Mouse (Mus musculus): ENCODE measurements around the gene Ninl. TPM values are rescaled to one million over a fixed set of nuclear protein-coding genes. Genes with fewer than 3 reads are reported as not detected.

Gene Ninl
- polyA plus RNA-seq, 1 experiment from 2014 or later: 4.0 TPM

DNA sequence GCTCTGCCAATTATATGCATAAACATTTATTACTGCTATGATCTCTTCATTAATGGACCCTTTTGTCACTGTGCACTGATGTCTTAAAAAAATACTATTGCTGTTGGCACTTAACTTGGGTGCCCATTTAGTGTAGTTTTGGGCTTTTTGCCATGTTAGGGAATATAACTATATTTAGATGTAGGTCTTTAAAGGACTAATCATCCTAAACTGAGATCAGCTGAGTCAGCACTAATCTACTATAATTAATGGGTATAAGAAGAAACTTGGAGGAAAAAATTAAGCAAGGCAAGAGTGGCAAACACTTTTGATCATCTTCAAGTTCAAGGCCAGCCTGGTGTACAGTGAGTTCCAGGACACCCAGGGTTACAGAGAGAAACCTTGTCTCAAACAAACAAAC is 152.9 kb downstream of the Ninl start:
- TF ChIP-seq CTCF (IDR thresholded peaks at IDR 0.05; ENCODE audit: low read depth) (no peak), EP300 (IDR thresholded peaks at IDR 0.05; ENCODE audit: low read depth) (no peak)
- no peak overlapping the region for H3K9ac ChIP-seq (replicated peaks)
- H3K4me1 ChIP-seq (ENCODE audit: insufficient read depth): no peaks in the 10 kb centered on the region
- H3K4me3 ChIP-seq (ENCODE audit: low read depth, low read length): no peak overlapping the region
- ATAC-seq (no peak), DNase-seq (no peak)
- H3K9me3 ChIP-seq (ENCODE audit: low read length): no peaks in the 10 kb centered on the region
- no peaks in the 10 kb centered on the region for H3K36me3 ChIP-seq (replicated peaks; ENCODE audit: insufficient read depth, low read length)
- no peak overlapping the region for H3K4me2 ChIP-seq (ENCODE audit: low read depth, low read length)
- H3K27ac ChIP-seq (ENCODE audit: low read depth): no peak overlapping the region
- no peaks in the 10 kb centered on the region for H3K27me3 ChIP-seq (ENCODE audit: insufficient read depth, low read length)

DNA sequence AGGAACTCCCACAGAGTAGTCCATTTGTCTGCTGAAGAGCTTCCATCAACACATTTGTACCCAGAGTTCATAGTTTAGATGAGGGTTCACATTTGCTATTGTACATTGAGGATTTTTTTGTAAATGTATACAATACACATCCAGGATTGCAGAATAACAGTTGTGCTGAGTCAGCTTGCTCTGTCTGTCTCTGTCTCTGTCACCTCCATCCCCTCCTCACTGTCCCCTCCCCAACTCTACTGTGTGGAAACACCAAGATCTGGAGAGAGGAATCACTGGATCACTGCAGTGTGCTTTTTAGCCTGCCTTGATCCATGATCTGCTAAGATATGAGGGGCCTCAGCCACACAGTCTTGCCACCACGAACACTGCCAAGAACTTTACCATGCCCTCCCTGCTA is 153.4 kb downstream of the Ninl start:
- no peak overlapping the region for H3K9ac ChIP-seq (replicated peaks)
- no peak overlapping the region for H3K4me2 ChIP-seq (ENCODE audit: low read depth, low read length)
- H3K27me3 ChIP-seq (ENCODE audit: insufficient read depth, low read length): no peaks in the 10 kb centered on the region
- DNase-seq: no peak
- no peaks in the 10 kb centered on the region for H3K4me1 ChIP-seq (ENCODE audit: insufficient read depth)
- H3K9me3 ChIP-seq (ENCODE audit: low read length): no peaks in the 10 kb centered on the region
- H3K27ac ChIP-seq (ENCODE audit: low read depth): no peak overlapping the region
- TF ChIP-seq CTCF (IDR thresholded peaks at IDR 0.05; ENCODE audit: low read depth) (no peak), EP300 (IDR thresholded peaks at IDR 0.05; ENCODE audit: low read depth) (no peak)
- no peak for ATAC-seq
- H3K4me3 ChIP-seq (ENCODE audit: low read depth, low read length): no peak overlapping the region
- H3K36me3 ChIP-seq (replicated peaks; ENCODE audit: insufficient read depth, low read length): no peaks in the 10 kb centered on the region
- WGBS (ENCODE audit: insufficient replicate concordance): 73% methylated on average over 1 of the region's 1 CpGs

DNA sequence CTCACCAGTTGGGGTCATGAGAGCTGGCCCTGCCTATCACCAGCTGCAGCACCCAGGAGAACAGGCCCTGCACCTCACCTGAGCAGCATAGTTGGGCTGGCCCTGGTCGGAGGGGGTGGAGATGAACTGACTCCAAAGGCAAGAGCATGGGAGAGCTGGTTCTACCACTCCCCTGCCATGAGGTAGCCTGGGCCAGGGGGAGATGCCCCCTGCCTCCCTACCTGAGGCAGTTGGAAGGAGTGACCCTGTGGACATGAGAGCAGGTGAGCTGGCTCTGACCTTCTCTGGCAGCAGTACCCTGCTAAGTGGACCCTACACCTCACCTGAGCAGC is 154.4 kb downstream of the Ninl start:
- H3K4me2 ChIP-seq (ENCODE audit: low read depth, low read length): no peak overlapping the region
- H3K9me3 ChIP-seq (ENCODE audit: low read length): no peaks in the 10 kb centered on the region
- WGBS (ENCODE audit: insufficient replicate concordance): 89% methylated on average over 1 of the region's 1 CpGs
- no peak overlapping the region for H3K27ac ChIP-seq (ENCODE audit: low read depth)
- H3K27me3 ChIP-seq (ENCODE audit: insufficient read depth, low read length): no peaks in the 10 kb centered on the region
- no peaks in the 10 kb centered on the region for H3K4me1 ChIP-seq (ENCODE audit: insufficient read depth)
- no peaks in the 10 kb centered on the region for H3K36me3 ChIP-seq (replicated peaks; ENCODE audit: insufficient read depth, low read length)
- no peak for DNase-seq
- no peak overlapping the region for H3K9ac ChIP-seq (replicated peaks)
- no peak for ATAC-seq
- no peak for TF ChIP-seq CTCF (IDR thresholded peaks at IDR 0.05; ENCODE audit: low read depth)
- TF ChIP-seq EP300 (IDR thresholded peaks at IDR 0.05; ENCODE audit: low read depth): no peak
- H3K4me3 ChIP-seq (ENCODE audit: low read depth, low read length): no peak overlapping the region

Other genes starting within 250 kb of the Ninl start
- gene Abhd12, start 134.6 kb downstream of the Ninl start, polyA plus RNA-seq (2015; fragmentation: Nextera tagmentation; extraction: Ambion mirVana): 24.5 and 25.6 TPM in 2 replicates
- gene Gins1, start 134.0 kb downstream of the Ninl start, polyA plus RNA-seq (2015; fragmentation: Nextera tagmentation; extraction: Ambion mirVana): 16.6 and 18.7 TPM in 2 replicates
- gene Nanp, start within 50 bp of the Ninl start, polyA plus RNA-seq (2015; fragmentation: Nextera tagmentation; extraction: Ambion mirVana): 49.2 and 54.7 TPM in 2 replicates
- not detected in 2 replicates for gene Gm14151, start 53.0 kb upstream of the Ninl start, polyA plus RNA-seq (2015; fragmentation: Nextera tagmentation; extraction: Ambion mirVana)
- gene Gm14147, start 58.9 kb upstream of the Ninl start, polyA plus RNA-seq (2015; fragmentation: Nextera tagmentation; extraction: Ambion mirVana): not detected in 2 replicates

All from liver, postnatal 0 days (tissue).